Mouse (Mus musculus): ENCODE data around the gene Pus1. TPM values are rescaled to one million over a fixed set of nuclear protein-coding genes. Genes with fewer than 3 reads are reported as not detected.

Pus1 gene
- polyA plus RNA-seq, 1 experiment from 2014 or later = 12.5 TPM

GRCm38 (mm10) chr5:110770031-110770445, 10.4 kb downstream of the Pus1 start:
- H3K36me3 ChIP-seq (ENCODE audit: insufficient read depth, low read length) = peaks cover 6% of the 10 kb centered on the region; the same call in 1 of the 2 replicates
- H3K9me3 ChIP-seq (ENCODE audit: low read length) = no peaks in the 10 kb centered on the region
- H3K27me3 ChIP-seq (replicated peaks; ENCODE audit: insufficient read depth, low read length) = no peaks in the 10 kb centered on the region
- TF ChIP-seq CTCF (IDR thresholded peaks at IDR 0.05) (no peak), EP300 (IDR thresholded peaks at IDR 0.05) (no peak)
- H3K4me1 ChIP-seq (ENCODE audit: insufficient read depth, low read depth, low read length) = peaks cover 9% of the 10 kb centered on the region; the same call in 1 of the 2 replicates
- H3K4me3 ChIP-seq (ENCODE audit: low read depth, low read length) = peak overlapping the region; percentile 90
- H3K4me2 ChIP-seq (replicated peaks; ENCODE audit: low read depth, low read length) = peak overlapping the region; percentile 73
- peak overlapping the region; percentile 80 for H3K9ac ChIP-seq (replicated peaks; ENCODE audit: low read depth)
- ATAC-seq (peak; percentile 59), DNase-seq (ENCODE audit: low spot score) (peak; percentile 74)
- peak overlapping the region; percentile 95 for H3K27ac ChIP-seq (ENCODE audit: low read length)
- WGBS = under 1% methylated on average over 31 of the region's 58 CpGs

DNA sequence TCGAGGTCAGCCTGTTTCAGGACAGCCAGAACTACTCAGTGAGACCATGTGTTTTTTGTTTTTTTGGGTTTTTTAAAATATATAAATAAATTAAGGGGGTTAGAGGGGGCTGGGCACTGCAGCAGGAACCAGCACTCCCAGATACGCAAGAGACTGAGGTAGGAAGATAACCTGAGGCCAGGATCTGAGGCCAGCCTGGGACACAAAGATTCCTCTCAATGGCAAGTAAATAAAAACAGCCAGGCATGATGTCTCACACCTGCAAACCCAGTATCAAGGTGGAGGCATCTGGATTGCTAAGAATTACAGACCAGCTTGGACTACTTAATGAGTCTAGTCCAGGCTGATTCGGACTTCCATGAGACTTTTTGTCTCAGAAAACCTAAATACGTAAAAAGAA, 11.2 kb downstream of the Pus1 start:
- 0 out of 2 replicates have a peak, but pooled peaks cover 6% of the 10 kb centered on the region for H3K36me3 ChIP-seq (ENCODE audit: insufficient read depth, low read length)
- 47% methylated on average over 4 of the region's 4 CpGs for WGBS
- H3K4me3 ChIP-seq (ENCODE audit: low read depth, low read length) = peak overlapping the region; percentile 90
- no peak for DNase-seq (ENCODE audit: low spot score)
- peak overlapping the region; percentile 80 for H3K9ac ChIP-seq (replicated peaks; ENCODE audit: low read depth)
- H3K27ac ChIP-seq (ENCODE audit: low read length) = no peak overlapping the region
- no peaks in the 10 kb centered on the region for H3K27me3 ChIP-seq (replicated peaks; ENCODE audit: insufficient read depth, low read length)
- peak overlapping the region; percentile 73 for H3K4me2 ChIP-seq (replicated peaks; ENCODE audit: low read depth, low read length)
- ATAC-seq = no peak
- no peak for TF ChIP-seq EP300 (IDR thresholded peaks at IDR 0.05)
- TF ChIP-seq CTCF (IDR thresholded peaks at IDR 0.05) = no peak
- H3K4me1 ChIP-seq (ENCODE audit: insufficient read depth, low read depth, low read length) = peaks cover 9% of the 10 kb centered on the region; the same call in 1 of the 2 replicates
- no peaks in the 10 kb centered on the region for H3K9me3 ChIP-seq (ENCODE audit: low read length)

- 87% methylated on average over 8 of the region's 8 CpGs for WGBS
- H3K9me3 ChIP-seq (ENCODE audit: low read length) = no peaks in the 10 kb centered on the region
- no peak overlapping the region for H3K9ac ChIP-seq (replicated peaks; ENCODE audit: low read depth)
- TF ChIP-seq EP300 (IDR thresholded peaks at IDR 0.05) (no peak), CTCF (IDR thresholded peaks at IDR 0.05) (no peak)
- H3K27ac ChIP-seq (ENCODE audit: low read length) = no peak overlapping the region
- no peak for DNase-seq (ENCODE audit: low spot score)
- no peaks in the 10 kb centered on the region for H3K36me3 ChIP-seq (ENCODE audit: insufficient read depth, low read length)
- H3K4me2 ChIP-seq (replicated peaks; ENCODE audit: low read depth, low read length) = no peak overlapping the region
- H3K27me3 ChIP-seq (replicated peaks; ENCODE audit: insufficient read depth, low read length) = no peaks in the 10 kb centered on the region
- no peak overlapping the region for H3K4me3 ChIP-seq (ENCODE audit: low read depth, low read length)
- 0 out of 2 replicates have a peak, but pooled peaks cover 4% of the 10 kb centered on the region for H3K4me1 ChIP-seq (ENCODE audit: insufficient read depth, low read depth, low read length)
- no peak for ATAC-seq
Observed at GRCm38 (mm10) chr5:110763890-110764289, 16.6 kb downstream of the Pus1 start.

DNA sequence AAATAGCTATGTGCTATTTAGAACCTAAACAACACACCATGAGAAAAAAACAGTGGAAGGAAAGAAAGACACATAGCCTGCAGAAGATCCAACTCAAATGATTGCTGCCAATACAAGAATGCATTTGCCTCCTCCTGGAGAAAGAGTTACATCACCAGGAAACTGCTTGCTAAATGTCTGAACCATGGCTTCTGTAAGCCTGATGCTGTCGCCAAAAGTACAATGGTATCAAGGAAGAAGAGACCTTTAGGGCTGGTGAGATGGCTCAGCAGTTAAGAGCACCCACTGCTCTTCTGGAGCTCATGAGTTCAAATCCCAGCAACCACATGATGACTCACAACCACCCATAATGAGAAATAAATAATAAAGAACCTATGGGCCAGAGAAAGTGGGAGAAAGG, 35.4 kb downstream of the Pus1 start:
- no peak overlapping the region for H3K4me3 ChIP-seq (ENCODE audit: low read depth, low read length)
- H3K36me3 ChIP-seq (ENCODE audit: insufficient read depth, low read length) = 0 out of 2 replicates have a peak, but pooled peaks cover under 1% of the 10 kb centered on the region
- no peak overlapping the region for H3K4me2 ChIP-seq (replicated peaks; ENCODE audit: low read depth, low read length)
- H3K27me3 ChIP-seq (replicated peaks; ENCODE audit: insufficient read depth, low read length) = no peaks in the 10 kb centered on the region
- TF ChIP-seq EP300 (IDR thresholded peaks at IDR 0.05) = no peak
- no peak for TF ChIP-seq CTCF (IDR thresholded peaks at IDR 0.05)
- ATAC-seq (no peak), DNase-seq (ENCODE audit: low spot score) (no peak)
- no peak overlapping the region for H3K27ac ChIP-seq (ENCODE audit: low read length)
- no peaks in the 10 kb centered on the region for H3K4me1 ChIP-seq (ENCODE audit: insufficient read depth, low read depth, low read length)
- no peak overlapping the region for H3K9ac ChIP-seq (replicated peaks; ENCODE audit: low read depth)
- 71% methylated on average over 1 of the region's 1 CpGs for WGBS
- H3K9me3 ChIP-seq (ENCODE audit: low read length) = no peaks in the 10 kb centered on the region

DNA sequence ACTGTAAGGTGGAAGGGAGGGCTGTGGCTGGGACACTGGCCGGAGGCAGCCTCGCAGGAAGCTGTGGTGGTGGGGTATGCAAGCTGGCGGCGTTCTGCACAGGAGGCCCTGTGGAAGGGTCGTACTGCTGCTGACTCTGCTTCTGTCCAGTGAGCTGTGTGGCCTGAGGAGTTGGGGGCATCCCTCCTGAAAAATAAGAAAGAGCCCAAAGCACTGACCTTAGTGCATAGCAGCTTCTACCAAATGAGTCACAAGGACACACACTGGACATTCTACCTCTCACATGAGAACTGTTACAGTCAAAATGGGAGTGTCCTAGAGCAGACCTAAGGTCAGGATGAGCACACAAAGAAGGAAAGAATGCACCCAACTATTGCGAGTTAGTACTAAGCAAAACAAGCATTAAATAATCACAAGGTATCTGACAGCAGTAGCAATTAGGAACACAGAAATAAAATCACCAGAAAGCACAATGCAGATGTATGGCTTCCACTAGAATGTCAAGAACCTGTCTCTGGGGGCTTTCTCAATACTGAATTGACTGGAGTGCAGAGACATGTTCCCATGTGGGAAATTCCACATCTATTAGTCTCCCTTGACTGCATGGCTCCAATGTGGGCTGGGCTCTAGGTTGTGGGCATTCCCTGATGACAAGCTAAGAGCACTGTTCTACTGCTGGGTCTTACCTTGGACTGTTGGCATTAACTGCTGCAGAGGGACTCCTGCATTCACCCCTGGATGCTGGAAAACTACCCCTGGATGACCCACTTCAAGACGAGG, 40.8 kb downstream of the Pus1 start:
- Histone ChIP-seq H3K36me3 (ENCODE audit: insufficient read depth, low read length) (peaks cover 20% of the 10 kb centered on the region), H3K9ac (replicated peaks; ENCODE audit: low read depth) (no peak overlapping the region), H3K27ac (ENCODE audit: low read length) (no peak overlapping the region), H3K4me3 (ENCODE audit: low read depth, low read length) (no peak overlapping the region), H3K4me2 (replicated peaks; ENCODE audit: low read depth, low read length) (no peak overlapping the region), H3K4me1 (ENCODE audit: insufficient read depth, low read depth, low read length) (no peaks in the 10 kb centered on the region), H3K9me3 (ENCODE audit: low read length) (no peaks in the 10 kb centered on the region), H3K27me3 (replicated peaks; ENCODE audit: insufficient read depth, low read length) (no peaks in the 10 kb centered on the region)
- ATAC-seq (no peak), DNase-seq (ENCODE audit: low spot score) (no peak)
- 89% methylated on average over 7 of the region's 7 CpGs for WGBS
- TF ChIP-seq CTCF (IDR thresholded peaks at IDR 0.05) = no peak
- TF ChIP-seq EP300 (IDR thresholded peaks at IDR 0.05) = no peak

DNA sequence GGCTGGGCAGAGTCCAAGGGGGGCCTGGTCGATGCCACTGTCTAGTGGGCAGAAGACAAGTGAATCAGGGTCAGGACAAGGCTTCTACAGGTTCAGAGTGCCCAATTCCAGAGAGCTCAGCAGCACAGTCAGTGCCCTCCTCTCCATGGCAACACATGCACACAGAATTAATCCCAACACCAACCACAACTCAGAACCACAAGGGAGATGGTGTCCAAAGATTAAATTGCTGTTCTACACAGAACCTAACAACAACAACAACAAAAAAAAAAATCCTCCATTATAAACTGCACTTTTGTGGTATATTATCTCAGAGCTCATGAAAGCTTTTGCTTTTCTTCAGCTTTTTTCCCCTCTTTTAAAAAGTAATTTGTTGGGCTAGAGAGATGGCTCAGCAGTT, 44.9 kb downstream of the Pus1 start:
- no peak for ATAC-seq
- H3K36me3 ChIP-seq (ENCODE audit: insufficient read depth, low read length) = peaks cover 40% of the 10 kb centered on the region
- no peaks in the 10 kb centered on the region for H3K27me3 ChIP-seq (replicated peaks; ENCODE audit: insufficient read depth, low read length)
- no peak overlapping the region for H3K27ac ChIP-seq (ENCODE audit: low read length)
- H3K9ac ChIP-seq (replicated peaks; ENCODE audit: low read depth) = no peak overlapping the region
- H3K4me1 ChIP-seq (ENCODE audit: insufficient read depth, low read depth, low read length) = no peaks in the 10 kb centered on the region
- no peak overlapping the region for H3K4me2 ChIP-seq (replicated peaks; ENCODE audit: low read depth, low read length)
- WGBS = 77% methylated on average over 1 of the region's 1 CpGs
- no peak for DNase-seq (ENCODE audit: low spot score)
- TF ChIP-seq EP300 (IDR thresholded peaks at IDR 0.05) = no peak
- TF ChIP-seq CTCF (IDR thresholded peaks at IDR 0.05) = no peak
- no peaks in the 10 kb centered on the region for H3K9me3 ChIP-seq (ENCODE audit: low read length)
- H3K4me3 ChIP-seq (ENCODE audit: low read depth, low read length) = no peak overlapping the region
